Mouse (Mus musculus) liver, postnatal 0 days (tissue): Measurements from ENCODE around the gene Lrrc51.

Source experiments
- CTCF ChIP-seq: sonication (generic); IDR thresholded peaks from 2 replicates; pipeline ENCODE4 v1.5.1; 2016; ENCODE audit warnings: antibody characterized with exemption, low read depth
- EP300 ChIP-seq: IDR thresholded peaks from 2 replicates; pipeline ENCODE4 v1.6.1; 2016; ENCODE audit warnings: antibody characterized with exemption, low read depth, mild to moderate bottlenecking

- TF ChIP-seq EP300 (no peak), CTCF (no peak)
These were observed 38.0 kb upstream of the Lrrc51 start for GRCm38 (mm10) chr7:101971721-101972120.
